Mouse (Mus musculus) spleen, adult 2 months (tissue): Measurements from ENCODE around the gene Nmt1.

Experiments
- CTCF ChIP-seq: fragments of 200-500 bp; IDR thresholded peaks from 2 replicates; pipeline ENCODE4 v1.5.1; 2011; ENCODE audit warnings: mild to moderate bottlenecking, inconsistent platforms; ENCODE audit not compliant: insufficient read depth, insufficient read length, insufficient replicate concordance; ENCODE audit errors: extremely low read depth
- POLR2A ChIP-seq: fragments of 200-500 bp; IDR thresholded peaks from 2 replicates; pipeline ENCODE4 v1.6.1; 2011; ENCODE audit warnings: low read depth, low read length, inconsistent platforms

- no peak for TF ChIP-seq CTCF
- no peak for TF ChIP-seq POLR2A
Observed at GRCm38 (mm10) chr11:103036881-103037465, 9.0 kb downstream of the Nmt1 start.
